In genomic region chrY:90718583-90719402, GRCm38 (mm10) we compare ENCODE assay signal across 9 mouse cellular contexts. TPM values are rescaled to one million over a fixed set of nuclear protein-coding genes. Genes with fewer than 3 reads are reported as not detected.
A peak's percentile ranks its signal among the peaks of the same experiment; 100 is the strongest.
DNase-seq lines count a peak whose midpoint lies in the region; ATAC-seq and TF ChIP-seq lines count a peak whose summit lies in the region.
"Not testable (repeated sequence)": the region's sequence is repeated elsewhere in the genome, so short reads cannot be mapped to it uniquely, and the experiment has no call there.
"Had no signal": no experiment of that assay in that cellular context is flagged by ENCODE, and none has a peak within 500 bp of the region (broad histone marks: within the 10 kb centered on the region; RNA-seq: fewer than 3 reads in every experiment).

No protein-coding gene starts in this region.

- H3K4me3 ChIP-seq in embryonic facial prominence, embryonic 10.5 days; left cerebral cortex, adult 2 months: not testable (repeated sequence)

- peak; percentile 41 for ATAC-seq in inflammation-experienced regulatory T-cells, adult 6 months

- not testable (repeated sequence) for TF ChIP-seq CTCF in left cerebral cortex, adult 2 months (IDR thresholded peaks at IDR 0.05)

- H3K27me3 ChIP-seq in embryonic facial prominence, embryonic 10.5 days (replicated peaks; ENCODE audit: low read depth, poor library complexity, severe bottlenecking) = not testable (repeated sequence)

- H3K36me3 ChIP-seq in embryonic facial prominence, embryonic 10.5 days (replicated peaks) = not testable (repeated sequence)

- not testable (repeated sequence) for H3K27ac ChIP-seq in embryonic facial prominence, embryonic 10.5 days (replicated peaks); left cerebral cortex, adult 2 months

- intact Hi-C loops in left cerebral cortex, adult 2 months (cut with DNase I) = not testable (repeated sequence)

- WGBS in embryonic facial prominence, embryonic 10.5 days = 81% methylated on average over 22 of the region's 22 CpGs

- not testable (repeated sequence) for H3K4me1 ChIP-seq in embryonic facial prominence, embryonic 10.5 days

- H3K9me3 ChIP-seq in embryonic facial prominence, embryonic 10.5 days = not testable (repeated sequence)

- DNase-seq in ZHBTc4 (ENCODE audit: low read depth, low spot score) = peak; percentile 98
- peak; percentile 27 for DNase-seq in embryonic facial prominence, embryonic 10.5 days (ENCODE audit: low spot score)
- peak; percentile 54 to 79 for DNase-seq in gastrocnemius, postnatal 4 days (ENCODE audit: low spot score in 2 of 2)
- peak; percentile 63 to 67 for DNase-seq in left cerebral cortex, adult 2 months (ENCODE audit: extremely low spot score in 1 of 2, low spot score in 2 of 2)
- peak; percentile 57 to 66 for DNase-seq in lung, postnatal 4 days
- DNase-seq in right cerebral cortex, adult 18-20 months = peak; percentile 82
- DNase-seq in urinary bladder, postnatal 10 days (ENCODE audit: low spot score) = peak; percentile 42

RNA-seq across cellular contexts. Expression of gene Gm21860, which starts 35.8 kb away (rescaled TPM):
- polyA plus RNA-seq in embryonic facial prominence, embryonic 10.5 days (2016; fragmentation: Nextera tagmentation; extraction: Ambion mirVana) = not detected in 2 replicates
- not detected for total RNA-seq in gastrocnemius, postnatal 4 days (2021)
- not detected for polyA plus RNA-seq in inflammation-experienced regulatory T-cells, adult 6 months (2017; shearing (Covaris generic))
- not detected for total RNA-seq in left cerebral cortex, adult 2 months (2021)
- polyA plus RNA-seq: erythroblast, embryonic 14.5 days had no signal

Comparison
In these comparisons a context has a peak if more than half of its experiments do, and no peak if none do; other contexts are left out.
1. DNase-seq: peak in every context shown above with its lines; median percentile 98 in ZHBTc4; 82 in right cerebral cortex, adult 18-20 months; 66 in gastrocnemius, postnatal 4 days; 65 in left cerebral cortex, adult 2 months; 62 in lung, postnatal 4 days; 42 in urinary bladder, postnatal 10 days; 27 in embryonic facial prominence, embryonic 10.5 days.